Comparison of ENCODE assay signal across 8 mouse cellular contexts in the genomic region with DNA sequence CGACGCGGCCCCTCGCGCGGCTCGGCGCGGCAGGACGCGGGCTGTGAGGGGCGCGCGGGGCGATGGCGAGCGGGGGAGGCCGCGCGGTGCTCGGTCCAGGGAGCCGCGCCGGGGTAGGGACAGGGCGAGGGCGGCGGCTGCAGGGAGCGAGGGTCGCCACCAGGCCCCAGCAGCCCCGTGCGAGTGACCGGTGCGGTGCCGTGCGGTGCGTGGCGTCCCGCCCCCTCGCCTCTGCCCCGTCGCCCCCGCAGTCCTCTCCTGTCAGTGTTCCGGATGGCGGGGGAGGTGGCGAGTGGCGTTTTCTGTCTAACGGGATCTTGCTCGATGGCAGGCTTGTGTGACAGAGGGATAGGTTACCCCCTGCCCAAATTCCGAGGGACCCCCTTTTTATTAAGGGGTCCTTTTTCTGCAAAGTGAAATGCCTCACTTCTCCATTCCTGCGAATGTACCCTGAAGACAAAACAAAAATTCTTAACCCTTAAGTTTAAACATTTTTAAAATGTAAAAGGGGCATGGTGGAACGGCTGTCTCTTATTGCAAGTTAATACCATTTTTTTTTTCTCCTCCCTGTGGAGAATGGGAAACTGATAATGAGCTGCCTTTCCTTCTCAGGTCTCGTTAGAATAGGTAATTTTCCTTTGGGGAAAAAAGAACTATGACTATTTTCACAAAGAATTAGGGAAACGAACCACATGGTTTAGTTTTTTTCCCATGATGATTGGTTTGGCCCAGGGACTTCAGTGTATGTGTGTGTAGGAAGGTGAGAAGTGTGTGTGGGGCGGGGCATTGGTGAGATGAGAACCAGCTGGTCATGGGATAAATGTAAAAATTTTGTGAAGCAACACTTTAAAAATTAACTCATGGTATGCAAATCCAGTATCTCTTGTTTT. TPM values are rescaled to one million over a fixed set of nuclear protein-coding genes. Genes with fewer than 3 reads are reported as not detected.
DNase-seq lines count a peak whose midpoint lies in the region; ATAC-seq and TF ChIP-seq lines count a peak whose summit lies in the region.

No protein-coding gene starts in this region.

- H3K4me1 ChIP-seq in kidney, embryonic 15.5 days, result peaks cover 15% of the 10 kb centered on the region
- H3K4me1 ChIP-seq in liver, embryonic 14.5 days (replicated peaks; ENCODE audit: control insufficient read depth in 2 of 2, insufficient read depth in 2 of 2, low read length in 1 of 2), result peaks cover 0 to 4% of the 10 kb centered on the region in 2 experiments; a peak in 3 of 4 replicates
- H3K4me1 ChIP-seq in neural tube, embryonic 12.5 days, result peaks cover 5% of the 10 kb centered on the region; the same call in 1 of the 2 replicates

- peak; percentile 27; the same call in 1 of the 2 replicates for ATAC-seq in common myeloid progenitor, adult 5-6 weeks (replicated peaks; ENCODE audit: low read depth, poor library complexity, severe bottlenecking)
- ATAC-seq in kidney, embryonic 15.5 days (replicated peaks; ENCODE audit: low FRiP score), result peak; percentile 85
- ATAC-seq in liver, embryonic 14.5 days (ENCODE audit: insufficient read depth), result peak; percentile 62
- ATAC-seq in neural tube, embryonic 12.5 days (ENCODE audit: low FRiP score, low read depth), result peak; percentile 92

- peak overlapping the region; percentile 78 for H3K9ac ChIP-seq in kidney, embryonic 15.5 days
- peak overlapping the region; percentile 73 for H3K9ac ChIP-seq in liver, embryonic 14.5 days (replicated peaks)
- peak overlapping the region; percentile 92 for H3K9ac ChIP-seq in neural tube, embryonic 12.5 days

- peak; percentile 65 for DNase-seq in CD4-positive, CD25-positive, alpha-beta regulatory T cell, adult 2 months (ENCODE audit: low read depth, low spot score)
- peak; percentile 50 for DNase-seq in R1 (ENCODE audit: low read depth, low spot score)
- peak; percentile 30 for DNase-seq in heart, adult 8-10 months (ENCODE audit: low spot score)
- no peak for DNase-seq in liver, embryonic 14.5 days (ENCODE audit: low read depth in 3 of 3, low spot score in 3 of 3)
- DNase-seq in yolk sac, embryonic 10.5 days (ENCODE audit: low spot score), result peak; percentile 11

- WGBS in kidney, embryonic 15.5 days, result 1% methylated on average over 47 of the region's 54 CpGs
- 2% methylated on average over 53 of the region's 54 CpGs for WGBS in liver, embryonic 14.5 days (ENCODE audit: insufficient replicate concordance)
- under 1% methylated on average over 53 of the region's 54 CpGs for WGBS in neural tube, embryonic 12.5 days

- TF ChIP-seq CTCF in liver, embryonic 14.5 days (IDR thresholded peaks at IDR 0.05; ENCODE audit: low read depth), result no peak

- TF ChIP-seq EP300 in liver, embryonic 14.5 days (IDR thresholded peaks at IDR 0.05; ENCODE audit: low read depth), result no peak

- H3K27ac ChIP-seq in kidney, embryonic 15.5 days, result peak overlapping the region; percentile 97
- H3K27ac ChIP-seq in liver, embryonic 14.5 days, result peak overlapping the region; percentile 42
- H3K27ac ChIP-seq in neural tube, embryonic 12.5 days, result peak overlapping the region; percentile 95

- H3K9me3 ChIP-seq in kidney, embryonic 15.5 days (replicated peaks), result no peaks in the 10 kb centered on the region
- H3K9me3 ChIP-seq in liver, embryonic 14.5 days (ENCODE audit: control insufficient read depth, low read length), result no peaks in the 10 kb centered on the region
- H3K9me3 ChIP-seq in neural tube, embryonic 12.5 days, result no peaks in the 10 kb centered on the region

- H3K27me3 ChIP-seq in kidney, embryonic 15.5 days, result no peaks in the 10 kb centered on the region
- H3K27me3 ChIP-seq in liver, embryonic 14.5 days (ENCODE audit: control insufficient read depth, insufficient read depth, low read length), result no peaks in the 10 kb centered on the region
- no peaks in the 10 kb centered on the region for H3K27me3 ChIP-seq in neural tube, embryonic 12.5 days (replicated peaks)

- H3K4me2 ChIP-seq in kidney, embryonic 15.5 days, result peak overlapping the region; percentile 69
- H3K4me2 ChIP-seq in liver, embryonic 14.5 days (ENCODE audit: low read depth), result peak overlapping the region; percentile 91
- H3K4me2 ChIP-seq in neural tube, embryonic 12.5 days (replicated peaks), result peak overlapping the region; percentile 60

- no peaks in the 10 kb centered on the region for H3K36me3 ChIP-seq in kidney, embryonic 15.5 days
- no peaks in the 10 kb centered on the region for H3K36me3 ChIP-seq in liver, embryonic 14.5 days (replicated peaks; ENCODE audit: control insufficient read depth, insufficient read depth, low read depth)
- H3K36me3 ChIP-seq in neural tube, embryonic 12.5 days, result no peaks in the 10 kb centered on the region

- H3K4me3 ChIP-seq in kidney, embryonic 15.5 days (replicated peaks), result peak overlapping the region; percentile 94
- peak overlapping the region; percentile 75 to 86 for H3K4me3 ChIP-seq in liver, embryonic 14.5 days (ENCODE audit: insufficient read depth in 1 of 2, low read depth in 2 of 2, low read length in 2 of 2)
- H3K4me3 ChIP-seq in neural tube, embryonic 12.5 days, result peak overlapping the region; percentile 88

RNA-seq across cellular contexts. Expression of a gene that starts 0.8 kb away (rescaled TPM):
- total RNA-seq in common myeloid progenitor, adult 5-6 weeks (2017), result 24.6 and 28.1 TPM in 2 replicates
- 10 to 100 TPM; 16.6 to 23.4 (median 20.0) TPM for total RNA-seq in heart, adult 8-10 months (2022)
- polyA plus RNA-seq in kidney, embryonic 15.5 days (2015; fragmentation: Nextera tagmentation; extraction: Ambion mirVana), result 37.5 and 39.6 TPM in 2 replicates
- 1.6 and 1.9 TPM in 2 replicates for polyA plus RNA-seq in liver, embryonic 14.5 days (2012; rRNA removed)
- polyA plus RNA-seq in liver, embryonic 14.5 days (2014; fragmentation: Nextera tagmentation; extraction: Ambion mirVana), result 3.0 and 3.3 TPM in 2 replicates
- 60.5 and 66.7 TPM in 2 replicates for polyA plus RNA-seq in neural tube, embryonic 12.5 days (2016; fragmentation: Nextera tagmentation; extraction: Ambion mirVana)

Comparison
In these comparisons a context has a peak if more than half of its experiments do, and no peak if none do; other contexts are left out.
1. DNase-seq: peak in CD4-positive, CD25-positive, alpha-beta regulatory T cell, adult 2 months (single experiment), R1 (single experiment), heart, adult 8-10 months (single experiment) and yolk sac, embryonic 10.5 days (single experiment); none in liver, embryonic 14.5 days (0 of 3).
2. ATAC-seq: peak in every context shown above with its lines; median percentile 92 in neural tube, embryonic 12.5 days; 85 in kidney, embryonic 15.5 days; 62 in liver, embryonic 14.5 days; 27 in common myeloid progenitor, adult 5-6 weeks.
3. H3K27ac ChIP-seq: peak in every context shown above with its lines; median percentile 97 in kidney, embryonic 15.5 days; 95 in neural tube, embryonic 12.5 days; 42 in liver, embryonic 14.5 days.
4. Peak in every context shown above with its lines, with median percentiles within 50 percentile points of each other: H3K4me2 ChIP-seq, H3K4me3 ChIP-seq and H3K9ac ChIP-seq.